Mouse (Mus musculus) stomach, embryonic 15.5 days (tissue): Measurements from ENCODE around the gene Akain1. TPM values are rescaled to one million over a fixed set of nuclear protein-coding genes. Genes with fewer than 3 reads are reported as not detected.

ENCODE experiments used
- ATAC-seq: fragments of 200-750 bp; cut with Nextera tagmentation; 2 replicates; pipeline ENCODE4 v1.8.0; 2017; ENCODE audit warnings: low read depth, moderate number of reproducible peaks, moderate TSS enrichment; ENCODE audit not compliant: insufficient read depth, low FRiP score
- H3K27ac ChIP-seq: fragments of 300-500 bp; sonication (generic); 2 replicates; pipeline ENCODE4 v1.5.1; 2015; ENCODE audit warnings: mild to moderate bottlenecking, inconsistent platforms
- H3K27me3 ChIP-seq: fragments of 300-500 bp; sonication (generic); replicated peaks from 2 replicates; pipeline ENCODE4 v1.6.1; 2015; ENCODE audit warnings: inconsistent platforms
- H3K36me3 ChIP-seq: fragments of 300-500 bp; sonication (generic); 2 replicates; pipeline ENCODE4 v1.6.1; 2015; ENCODE audit warnings: inconsistent platforms
- H3K4me1 ChIP-seq: fragments of 300-500 bp; sonication (generic); 2 replicates; pipeline ENCODE4 v1.6.1; 2015; ENCODE audit warnings: inconsistent platforms
- H3K4me2 ChIP-seq: fragments of 300-500 bp; sonication (generic); 2 replicates; pipeline ENCODE4 v1.6.1; 2015; ENCODE audit warnings: mild to moderate bottlenecking, inconsistent platforms
- H3K4me3 ChIP-seq: fragments of 300-500 bp; sonication (generic); replicated peaks from 2 replicates; pipeline ENCODE4 v1.5.1; 2015; ENCODE audit warnings: inconsistent platforms
- H3K9ac ChIP-seq: fragments of 300-500 bp; sonication (generic); 2 replicates; pipeline ENCODE4 v1.6.1; 2015; ENCODE audit warnings: inconsistent platforms
- H3K9me3 ChIP-seq: fragments of 300-500 bp; sonication (generic); 2 replicates; pipeline ENCODE4 v1.6.1; 2016; ENCODE audit warnings: inconsistent platforms
- WGBS: fragments of 180-500 bp; shearing (Covaris S2); methylation state at CpG from one replicate; pipeline ENCODE4 v1.1.7; 2015; 5-methylcytosine and 5-hydroxymethylcytosine counted together
- polyA plus RNA-seq: library from polyadenylated mRNA; unstranded; fragments of >200 nt; fragmentation: Nextera tagmentation; extraction: Ambion mirVana; gene quantifications from 2 replicates; pipeline ENCODE4 v1.2.1, GENCODE M21; 2015

The Akain1 gene
- polyA plus RNA-seq, 1 experiment from 2014 or later = not detected

DNA sequence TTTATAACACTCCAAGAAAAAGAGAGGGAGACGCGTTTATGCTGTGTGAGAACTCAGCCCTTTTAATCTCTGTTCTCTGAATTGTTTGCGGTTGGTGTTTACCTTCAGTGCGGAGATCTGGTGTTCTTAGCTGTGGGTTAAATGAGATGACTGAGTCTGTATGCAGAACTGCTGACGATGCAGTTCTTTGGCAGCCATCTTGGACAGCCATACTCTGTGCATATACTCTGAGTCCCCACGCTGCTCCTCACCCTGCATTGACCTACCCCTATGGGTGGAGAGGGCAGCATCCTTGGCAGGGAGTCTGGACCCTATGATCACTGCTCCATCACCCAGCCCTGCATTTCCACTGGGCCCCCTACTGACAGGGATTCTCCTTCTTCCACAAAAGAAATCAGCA is 48.8 kb downstream of the Akain1 start:
- Histone ChIP-seq H3K27me3 (no peaks in the 10 kb centered on the region), H3K4me1 (no peaks in the 10 kb centered on the region), H3K4me2 (no peak overlapping the region), H3K9me3 (no peaks in the 10 kb centered on the region), H3K9ac (no peak overlapping the region), H3K36me3 (no peaks in the 10 kb centered on the region), H3K4me3 (no peak overlapping the region), H3K27ac (no peak overlapping the region)
- WGBS = 66% methylated on average over 6 of the region's 6 CpGs
- ATAC-seq = no peak

DNA sequence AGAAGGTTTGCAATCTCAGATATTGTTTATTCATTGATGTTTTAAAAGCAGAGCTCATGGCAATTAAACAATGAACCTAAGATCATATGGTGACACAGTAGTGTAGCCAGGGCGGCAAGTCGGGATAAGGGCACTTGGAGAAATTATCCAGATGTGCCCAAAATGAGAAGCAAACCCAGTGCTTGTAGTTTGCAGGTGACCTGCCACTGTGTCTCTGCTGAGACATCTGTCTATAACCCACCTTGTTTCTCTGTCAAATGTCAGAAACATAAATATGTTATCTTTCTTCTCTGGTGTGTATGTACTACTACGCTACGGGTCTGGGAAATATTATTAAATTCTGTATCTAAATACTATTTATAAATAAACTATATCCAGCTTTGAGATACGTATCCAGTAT is 49.7 kb downstream of the Akain1 start:
- Histone ChIP-seq H3K4me1 (no peaks in the 10 kb centered on the region), H3K4me2 (no peak overlapping the region), H3K27me3 (no peaks in the 10 kb centered on the region), H3K9me3 (no peaks in the 10 kb centered on the region), H3K4me3 (no peak overlapping the region), H3K9ac (no peak overlapping the region), H3K36me3 (no peaks in the 10 kb centered on the region), H3K27ac (no peak overlapping the region)
- ATAC-seq = no peak
- 82% methylated on average over 5 of the region's 5 CpGs for WGBS

- 81% methylated on average over 6 of the region's 6 CpGs for WGBS
- ATAC-seq = no peak
- Histone ChIP-seq H3K4me1 (no peaks in the 10 kb centered on the region), H3K9ac (no peak overlapping the region), H3K4me2 (no peak overlapping the region), H3K4me3 (no peak overlapping the region), H3K27me3 (no peaks in the 10 kb centered on the region), H3K9me3 (no peaks in the 10 kb centered on the region), H3K36me3 (no peaks in the 10 kb centered on the region), H3K27ac (no peak overlapping the region)
Measured at GRCm38 (mm10) chr17:69492368-69492767, 53.2 kb downstream of the Akain1 start.

- Histone ChIP-seq H3K4me2 (no peak overlapping the region), H3K9ac (no peak overlapping the region), H3K9me3 (no peaks in the 10 kb centered on the region), H3K36me3 (no peaks in the 10 kb centered on the region), H3K4me3 (no peak overlapping the region), H3K4me1 (no peaks in the 10 kb centered on the region), H3K27me3 (no peaks in the 10 kb centered on the region), H3K27ac (no peak overlapping the region)
- WGBS = 45% methylated on average over 2 of the region's 2 CpGs
- no peak for ATAC-seq
Measured at GRCm38 (mm10) chr17:69495531-69495930, 56.4 kb downstream of the Akain1 start.

DNA sequence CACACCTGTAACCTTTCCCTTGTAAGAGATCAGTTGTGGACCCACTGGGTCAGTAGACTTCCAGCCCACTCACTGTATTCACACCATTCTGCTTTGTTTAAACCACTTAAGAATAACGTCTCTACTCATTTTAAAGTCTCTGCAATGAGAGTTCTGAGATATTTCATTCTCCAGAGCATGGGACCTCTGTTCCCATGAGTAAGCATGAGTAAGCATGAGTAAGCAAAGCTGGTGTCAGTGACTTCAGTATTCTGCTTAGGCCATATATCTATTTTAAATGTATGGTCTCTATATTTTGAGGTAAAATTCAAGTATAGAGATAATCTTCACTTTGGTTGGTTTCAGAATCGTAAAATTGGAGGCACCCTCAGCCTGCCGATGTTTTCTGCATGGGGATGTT is 57.0 kb downstream of the Akain1 start:
- no peaks in the 10 kb centered on the region for H3K36me3 ChIP-seq
- H3K4me3 ChIP-seq = no peak overlapping the region
- no peak for ATAC-seq
- no peaks in the 10 kb centered on the region for H3K4me1 ChIP-seq
- no peak overlapping the region for H3K9ac ChIP-seq
- no peaks in the 10 kb centered on the region for H3K9me3 ChIP-seq
- no peak overlapping the region for H3K4me2 ChIP-seq
- H3K27ac ChIP-seq = no peak overlapping the region
- no peaks in the 10 kb centered on the region for H3K27me3 ChIP-seq
- WGBS = 81% methylated on average over 3 of the region's 3 CpGs

DNA sequence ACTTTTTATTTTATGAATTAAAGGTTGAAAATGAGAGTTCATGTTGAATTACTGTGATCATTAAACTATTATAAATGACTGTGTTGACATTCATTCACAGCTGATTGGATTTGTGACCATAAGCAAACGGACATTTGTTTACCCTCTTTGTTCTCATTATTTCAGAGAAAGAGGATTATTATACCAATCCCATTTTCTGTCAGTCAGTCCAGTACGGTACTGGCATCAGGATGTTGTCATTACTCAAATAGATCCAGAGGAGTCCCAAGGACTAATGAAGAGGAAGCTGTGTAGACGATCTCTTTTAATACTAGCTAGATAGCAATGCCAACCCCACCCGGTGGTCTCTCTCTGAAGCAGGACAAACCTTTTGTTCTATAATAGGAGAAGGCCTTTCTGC is 58.2 kb downstream of the Akain1 start:
- Histone ChIP-seq H3K9me3 (no peaks in the 10 kb centered on the region), H3K27ac (no peak overlapping the region), H3K4me2 (no peak overlapping the region), H3K4me3 (no peak overlapping the region), H3K4me1 (no peaks in the 10 kb centered on the region), H3K36me3 (no peaks in the 10 kb centered on the region), H3K27me3 (no peaks in the 10 kb centered on the region), H3K9ac (no peak overlapping the region)
- ATAC-seq = no peak
- WGBS = 57% methylated on average over 4 of the region's 4 CpGs

DNA sequence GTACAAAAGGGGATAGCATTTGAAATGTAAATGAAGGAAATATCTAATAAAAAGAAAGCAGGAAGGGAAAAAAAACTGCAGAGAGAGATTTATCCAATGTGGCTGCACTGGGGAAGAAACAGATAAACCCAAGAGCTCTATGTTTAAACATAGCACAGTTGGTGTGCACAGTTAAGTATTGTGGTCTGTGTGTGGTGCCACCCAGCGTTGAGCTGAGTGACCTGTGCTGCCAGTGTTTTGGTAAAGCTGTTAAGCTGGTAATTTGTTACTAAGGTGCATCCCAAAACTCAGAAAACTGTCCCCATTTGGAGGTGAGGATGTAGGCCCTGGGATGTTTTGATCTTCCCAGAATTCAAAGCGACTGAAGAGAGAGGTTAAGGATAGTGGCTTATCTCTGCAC is 59.8 kb downstream of the Akain1 start:
- Histone ChIP-seq H3K36me3 (no peaks in the 10 kb centered on the region), H3K4me2 (no peak overlapping the region), H3K9ac (no peak overlapping the region), H3K27me3 (no peaks in the 10 kb centered on the region), H3K9me3 (no peaks in the 10 kb centered on the region), H3K27ac (no peak overlapping the region), H3K4me3 (no peak overlapping the region), H3K4me1 (no peaks in the 10 kb centered on the region)
- no peak for ATAC-seq
- 41% methylated on average over 2 of the region's 2 CpGs for WGBS

GRCm38 (mm10) chr17:69499441-69499840 is 60.3 kb downstream of the Akain1 start:
- no peak for ATAC-seq
- H3K4me2 ChIP-seq = no peak overlapping the region
- no peak overlapping the region for H3K27ac ChIP-seq
- H3K9ac ChIP-seq = no peak overlapping the region
- H3K4me1 ChIP-seq = no peaks in the 10 kb centered on the region
- no peaks in the 10 kb centered on the region for H3K36me3 ChIP-seq
- 29% methylated on average over 6 of the region's 6 CpGs for WGBS
- no peaks in the 10 kb centered on the region for H3K9me3 ChIP-seq
- no peak overlapping the region for H3K4me3 ChIP-seq
- no peaks in the 10 kb centered on the region for H3K27me3 ChIP-seq

GRCm38 (mm10) chr17:69506070-69506469 is 66.9 kb downstream of the Akain1 start:
- Histone ChIP-seq H3K4me1 (no peaks in the 10 kb centered on the region), H3K9me3 (no peaks in the 10 kb centered on the region), H3K27ac (no peak overlapping the region), H3K4me2 (no peak overlapping the region), H3K4me3 (no peak overlapping the region), H3K36me3 (no peaks in the 10 kb centered on the region), H3K27me3 (no peaks in the 10 kb centered on the region), H3K9ac (no peak overlapping the region)
- no peak for ATAC-seq
- WGBS = 39% methylated on average over 3 of the region's 3 CpGs

- no peak for ATAC-seq
- H3K27ac ChIP-seq = no peak overlapping the region
- WGBS = 75% methylated on average over 4 of the region's 4 CpGs
Measured at GRCm38 (mm10) chr17:69516344-69516907, 77.3 kb downstream of the Akain1 start.

DNA sequence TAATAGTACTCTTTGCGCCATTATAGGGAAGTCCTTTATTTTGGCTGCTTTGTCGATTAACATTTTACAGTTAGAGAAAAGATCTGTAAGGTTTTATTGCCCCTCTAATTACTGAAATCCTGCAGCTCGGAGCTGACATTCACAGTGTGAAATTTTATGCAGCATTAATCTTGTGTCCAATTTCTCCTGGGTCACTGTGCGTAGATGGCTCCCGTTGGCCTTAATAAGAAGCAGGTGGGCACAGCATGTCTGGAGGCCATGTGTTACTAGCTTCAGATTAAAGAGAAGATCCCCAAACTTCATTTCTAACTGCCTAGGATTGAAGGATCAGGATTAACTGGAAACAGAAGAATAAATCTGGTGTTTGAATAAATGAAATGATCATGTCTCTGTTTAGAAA is 92.3 kb downstream of the Akain1 start:
- Histone ChIP-seq H3K27ac (no peak overlapping the region), H3K36me3 (no peaks in the 10 kb centered on the region), H3K9me3 (no peaks in the 10 kb centered on the region), H3K27me3 (no peaks in the 10 kb centered on the region), H3K4me3 (no peak overlapping the region), H3K9ac (no peak overlapping the region), H3K4me1 (no peaks in the 10 kb centered on the region), H3K4me2 (no peak overlapping the region)
- WGBS = 79% methylated on average over 5 of the region's 5 CpGs
- no peak for ATAC-seq

More at GRCm38 (mm10) chr17:69516344-69516907, 77.3 kb downstream of the Akain1 start:
- H3K9me3 ChIP-seq = no peaks in the 10 kb centered on the region
- H3K9ac ChIP-seq = no peak overlapping the region
- no peak overlapping the region for H3K4me3 ChIP-seq
- H3K4me2 ChIP-seq = no peak overlapping the region
- no peaks in the 10 kb centered on the region for H3K36me3 ChIP-seq
- no peaks in the 10 kb centered on the region for H3K4me1 ChIP-seq
- H3K27me3 ChIP-seq = no peaks in the 10 kb centered on the region
